Mouse (Mus musculus): ENCODE data around the gene Nupr1l. TPM values are rescaled to one million over a fixed set of nuclear protein-coding genes. Genes with fewer than 3 reads are reported as not detected.

The Nupr1l gene
- polyA plus RNA-seq, 1 experiment from 2014 or later: 6.8 TPM

- no peaks in the 10 kb centered on the region for H3K27me3 ChIP-seq (ENCODE audit: insufficient read depth, low read length)
- H3K4me2 ChIP-seq (ENCODE audit: low read length): no peak overlapping the region
- DNase-seq (ENCODE audit: low spot score): no peak
- H3K9ac ChIP-seq (ENCODE audit: low read depth, low read length): no peak overlapping the region
- peak; percentile 65 for ATAC-seq (replicated peaks; ENCODE audit: low FRiP score, low read depth)
- WGBS: 81% methylated on average over 8 of the region's 8 CpGs
- no peak overlapping the region for H3K4me3 ChIP-seq (replicated peaks; ENCODE audit: low read depth, low read length)
- no peaks in the 10 kb centered on the region for H3K9me3 ChIP-seq (replicated peaks; ENCODE audit: low read length)
- H3K4me1 ChIP-seq (replicated peaks; ENCODE audit: insufficient read depth, low read length): no peaks in the 10 kb centered on the region
- no peaks in the 10 kb centered on the region for H3K36me3 ChIP-seq (ENCODE audit: insufficient read depth, low read length)
- no peak for TF ChIP-seq CTCF (IDR thresholded peaks at IDR 0.05; ENCODE audit: low read depth)
- no peak overlapping the region for H3K27ac ChIP-seq
Observed at GRCm38 (mm10) chr5:129924820-129925452, 16.6 kb downstream of the Nupr1l start.

- H3K4me1 ChIP-seq (replicated peaks; ENCODE audit: insufficient read depth, low read length): no peaks in the 10 kb centered on the region
- no peak overlapping the region for H3K4me3 ChIP-seq (replicated peaks; ENCODE audit: low read depth, low read length)
- no peak overlapping the region for H3K4me2 ChIP-seq (ENCODE audit: low read length)
- no peak for TF ChIP-seq CTCF (IDR thresholded peaks at IDR 0.05; ENCODE audit: low read depth)
- no peak for DNase-seq (ENCODE audit: low spot score)
- WGBS: 47% methylated on average over 5 of the region's 5 CpGs
- H3K27ac ChIP-seq: no peak overlapping the region
- no peak for ATAC-seq (replicated peaks; ENCODE audit: low FRiP score, low read depth)
- no peaks in the 10 kb centered on the region for H3K9me3 ChIP-seq (replicated peaks; ENCODE audit: low read length)
- H3K9ac ChIP-seq (ENCODE audit: low read depth, low read length): no peak overlapping the region
- no peaks in the 10 kb centered on the region for H3K36me3 ChIP-seq (ENCODE audit: insufficient read depth, low read length)
- H3K27me3 ChIP-seq (ENCODE audit: insufficient read depth, low read length): no peaks in the 10 kb centered on the region
Observed at GRCm38 (mm10) chr5:129925933-129926332, 17.6 kb downstream of the Nupr1l start.

GRCm38 (mm10) chr5:129929924-129930855, 21.9 kb downstream of the Nupr1l start:
- no peaks in the 10 kb centered on the region for H3K9me3 ChIP-seq (replicated peaks; ENCODE audit: low read length)
- TF ChIP-seq CTCF (IDR thresholded peaks at IDR 0.05; ENCODE audit: low read depth): no peak
- no peaks in the 10 kb centered on the region for H3K27me3 ChIP-seq (ENCODE audit: insufficient read depth, low read length)
- no peaks in the 10 kb centered on the region for H3K4me1 ChIP-seq (replicated peaks; ENCODE audit: insufficient read depth, low read length)
- ATAC-seq (replicated peaks; ENCODE audit: low FRiP score, low read depth) (no peak), DNase-seq (ENCODE audit: low spot score) (no peak)
- 50% methylated on average over 9 of the region's 9 CpGs for WGBS
- no peak overlapping the region; the same call in 1 of the 2 replicates for H3K27ac ChIP-seq
- no peak overlapping the region for H3K4me3 ChIP-seq (replicated peaks; ENCODE audit: low read depth, low read length)
- H3K4me2 ChIP-seq (ENCODE audit: low read length): no peak overlapping the region
- no peak overlapping the region for H3K9ac ChIP-seq (ENCODE audit: low read depth, low read length)
- H3K36me3 ChIP-seq (ENCODE audit: insufficient read depth, low read length): no peaks in the 10 kb centered on the region

- Histone ChIP-seq H3K9me3 (replicated peaks; ENCODE audit: low read length) (no peaks in the 10 kb centered on the region), H3K4me1 (replicated peaks; ENCODE audit: insufficient read depth, low read length) (no peaks in the 10 kb centered on the region), H3K36me3 (ENCODE audit: insufficient read depth, low read length) (no peaks in the 10 kb centered on the region), H3K27me3 (ENCODE audit: insufficient read depth, low read length) (no peaks in the 10 kb centered on the region), H3K4me2 (ENCODE audit: low read length) (no peak overlapping the region), H3K9ac (ENCODE audit: low read depth, low read length) (no peak overlapping the region), H3K27ac (no peak overlapping the region), H3K4me3 (replicated peaks; ENCODE audit: low read depth, low read length) (no peak overlapping the region)
- WGBS: 52% methylated on average over 4 of the region's 4 CpGs
- TF ChIP-seq CTCF (IDR thresholded peaks at IDR 0.05; ENCODE audit: low read depth): no peak
- DNase-seq (ENCODE audit: low spot score) (no peak), ATAC-seq (replicated peaks; ENCODE audit: low FRiP score, low read depth) (no peak)
Observed at GRCm38 (mm10) chr5:129936941-129937340, 28.6 kb downstream of the Nupr1l start.

GRCm38 (mm10) chr5:129940281-129940680, 31.9 kb downstream of the Nupr1l start:
- H3K9ac ChIP-seq (ENCODE audit: low read depth, low read length): no peak overlapping the region
- DNase-seq (ENCODE audit: low spot score) (no peak), ATAC-seq (replicated peaks; ENCODE audit: low FRiP score, low read depth) (no peak)
- H3K36me3 ChIP-seq (ENCODE audit: insufficient read depth, low read length): no peaks in the 10 kb centered on the region
- no peaks in the 10 kb centered on the region; the same call in 1 of the 2 replicates for H3K4me1 ChIP-seq (replicated peaks; ENCODE audit: insufficient read depth, low read length)
- H3K27me3 ChIP-seq (ENCODE audit: insufficient read depth, low read length): no peaks in the 10 kb centered on the region
- no peak overlapping the region for H3K27ac ChIP-seq
- H3K4me2 ChIP-seq (ENCODE audit: low read length): no peak overlapping the region; the same call in 1 of the 2 replicates
- WGBS: 35% methylated on average over 2 of the region's 2 CpGs
- no peaks in the 10 kb centered on the region for H3K9me3 ChIP-seq (replicated peaks; ENCODE audit: low read length)
- TF ChIP-seq CTCF (IDR thresholded peaks at IDR 0.05; ENCODE audit: low read depth): no peak
- H3K4me3 ChIP-seq (replicated peaks; ENCODE audit: low read depth, low read length): no peak overlapping the region

GRCm38 (mm10) chr5:129940736-129941494, 32.6 kb downstream of the Nupr1l start:
- 0 out of 2 replicates have a peak overlapping the region, but pooled peaks have one; percentile 25 for H3K27ac ChIP-seq
- no peaks in the 10 kb centered on the region for H3K36me3 ChIP-seq (ENCODE audit: insufficient read depth, low read length)
- ATAC-seq (replicated peaks; ENCODE audit: low FRiP score, low read depth): no peak
- no peaks in the 10 kb centered on the region; the same call in 1 of the 2 replicates for H3K4me1 ChIP-seq (replicated peaks; ENCODE audit: insufficient read depth, low read length)
- peak overlapping the region; percentile 67 for H3K4me3 ChIP-seq (replicated peaks; ENCODE audit: low read depth, low read length)
- peak overlapping the region; percentile 50 for H3K4me2 ChIP-seq (ENCODE audit: low read length)
- no peak overlapping the region for H3K9ac ChIP-seq (ENCODE audit: low read depth, low read length)
- WGBS: 5% methylated on average over 9 of the region's 9 CpGs
- TF ChIP-seq CTCF (IDR thresholded peaks at IDR 0.05; ENCODE audit: low read depth): no peak
- no peaks in the 10 kb centered on the region for H3K9me3 ChIP-seq (replicated peaks; ENCODE audit: low read length)
- H3K27me3 ChIP-seq (ENCODE audit: insufficient read depth, low read length): no peaks in the 10 kb centered on the region
- DNase-seq (ENCODE audit: low spot score): peak; percentile 22

Measured in kidney, postnatal 0 days (tissue).